Mouse (Mus musculus) hindbrain, postnatal 0 days (tissue): ENCODE results near the gene Nmu. TPM values are rescaled to one million over a fixed set of nuclear protein-coding genes. Genes with fewer than 3 reads are reported as not detected.

Experiments
- ATAC-seq: fragments of 200-750 bp; cut with Nextera tagmentation; 2 replicates; pipeline ENCODE4 v1.8.0; 2017; ENCODE audit warnings: mild to moderate bottlenecking, moderate TSS enrichment, moderate library complexity
- DNase-seq: peaks from one replicate; pipeline ENCODE4 v3.0.0-alpha.2; 2015; ENCODE audit warnings: low spot score
- H3K27ac ChIP-seq: fragments of 300-500 bp; sonication (generic); 2 replicates; pipeline ENCODE4 v1.5.1; 2014; ENCODE audit warnings: mild to moderate bottlenecking
- H3K27me3 ChIP-seq: fragments of 300-500 bp; sonication (generic); 2 replicates; pipeline ENCODE4 v1.6.1; 2014; ENCODE audit warnings: low read length, mixed read lengths; ENCODE audit not compliant: insufficient read depth
- H3K36me3 ChIP-seq: fragments of 300-500 bp; sonication (generic); 2 replicates; pipeline ENCODE4 v1.6.1; 2014; ENCODE audit warnings: low read length, mixed read lengths; ENCODE audit not compliant: insufficient read depth
- H3K4me1 ChIP-seq: fragments of 300-500 bp; sonication (generic); 2 replicates; pipeline ENCODE4 v1.6.1; 2014; ENCODE audit warnings: antibody characterized with exemption, low read length, mixed read lengths; ENCODE audit not compliant: insufficient read depth
- H3K4me2 ChIP-seq: fragments of 300-500 bp; sonication (generic); 2 replicates; pipeline ENCODE4 v1.6.1; 2014; ENCODE audit warnings: low read depth, mild to moderate bottlenecking, low read length, moderate library complexity, mixed read lengths
- H3K4me3 ChIP-seq: fragments of 300-500 bp; sonication (generic); 2 replicates; pipeline ENCODE4 v1.5.1; 2014; ENCODE audit warnings: low read length
- H3K9ac ChIP-seq: fragments of 300-500 bp; sonication (generic); replicated peaks from 2 replicates; pipeline ENCODE4 v1.6.1; 2014; ENCODE audit warnings: mild to moderate bottlenecking, low read length, moderate library complexity, mixed read lengths
- H3K9me3 ChIP-seq: fragments of 300-500 bp; sonication (generic); 2 replicates; pipeline ENCODE4 v1.6.1; 2016; ENCODE audit warnings: low read length, mixed read lengths
- CTCF ChIP-seq: IDR thresholded peaks from 2 replicates; pipeline ENCODE4 v1.5.1; 2016; ENCODE audit warnings: antibody characterized with exemption, control low read depth, low read depth
- WGBS: fragments of 180-500 bp; shearing (Covaris S2); extraction: QIAGEN DNeasy Blood & Tissue Kit; methylation state at CpG from one replicate; pipeline ENCODE4 v1.1.7; 2014; 5-methylcytosine and 5-hydroxymethylcytosine counted together
- polyA plus RNA-seq: library from polyadenylated mRNA; unstranded; fragments of >200 nt; fragmentation: Nextera tagmentation; extraction: Ambion mirVana; gene quantifications from 2 replicates; pipeline ENCODE4 v1.2.1, GENCODE M21; 2015
- total RNA-seq: library from RNA; depleted of rRNA; stranded (reverse); fragments of >200 nt; gene quantifications from 2 replicates; pipeline ENCODE4 v1.2.3, GENCODE M21; 2014; rRNA removed

The Nmu gene
- total and polyA plus RNA-seq, 2 experiments from 2014 or later, result 2.3 TPM; not detected in 1

DNA sequence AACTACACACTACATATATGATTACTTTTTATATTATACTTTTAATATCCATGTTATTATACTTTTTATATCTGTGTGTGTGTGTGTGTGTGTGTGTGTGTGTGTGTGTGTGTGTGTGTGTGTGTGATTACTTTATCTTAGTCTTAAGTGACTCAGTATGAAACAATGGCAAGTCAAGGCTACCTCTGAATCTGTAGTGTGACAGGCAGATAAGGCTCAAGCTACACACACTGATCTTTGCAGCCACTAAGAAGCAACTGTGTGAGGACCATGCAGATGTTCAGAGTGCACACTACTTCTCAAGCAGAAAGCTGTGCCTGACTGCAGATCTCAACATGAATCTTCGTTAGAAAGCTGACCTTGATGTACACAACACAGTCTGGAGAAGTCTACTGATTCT, 79.7 kb downstream of the Nmu start:
- TF ChIP-seq CTCF, result no peak
- Histone ChIP-seq H3K4me1 (no peaks in the 10 kb centered on the region), H3K36me3 (no peaks in the 10 kb centered on the region), H3K4me3 (no peak overlapping the region), H3K27me3 (no peaks in the 10 kb centered on the region), H3K27ac (no peak overlapping the region), H3K4me2 (no peak overlapping the region), H3K9me3 (no peaks in the 10 kb centered on the region), H3K9ac (no peak overlapping the region)
- WGBS, result 100% methylated on average over 1 of the region's 1 CpGs
- ATAC-seq, result no peak
- DNase-seq, result no peak

Other genes with a start within 250 kb of the Nmu start
- gene Srd5a3, start 223.5 kb downstream of the Nmu start, total RNA-seq, result 16.3 and 17.6 TPM in 2 replicates
- 22.2 and 22.9 TPM in 2 replicates for gene Srd5a3, start 223.5 kb downstream of the Nmu start, polyA plus RNA-seq
- gene Tmem165, start 179.9 kb downstream of the Nmu start, total RNA-seq, result 68.0 and 71.4 TPM in 2 replicates
- 49.4 and 54.2 TPM in 2 replicates for gene Tmem165, start 179.9 kb downstream of the Nmu start, polyA plus RNA-seq
- gene Clock, start 59.0 kb downstream of the Nmu start, total RNA-seq, result 23.0 and 23.3 TPM in 2 replicates
- 11.2 and 11.4 TPM in 2 replicates for gene Clock, start 59.0 kb downstream of the Nmu start, polyA plus RNA-seq
- not detected in 2 replicates for gene Pdcl2, start 32.6 kb downstream of the Nmu start, total RNA-seq
- not detected in 2 replicates for gene Pdcl2, start 32.6 kb downstream of the Nmu start, polyA plus RNA-seq
- not detected in 2 replicates for gene Gm7271, start 120.3 kb upstream of the Nmu start, total RNA-seq
- gene Gm7271, start 120.3 kb upstream of the Nmu start, polyA plus RNA-seq, result 0.63 and 0.89 TPM in 2 replicates
- 44.3 and 54.2 TPM in 2 replicates for gene Exoc1, start 165.5 kb upstream of the Nmu start, total RNA-seq
- 46.1 and 51.6 TPM in 2 replicates for gene Exoc1, start 165.5 kb upstream of the Nmu start, polyA plus RNA-seq
- 3.0 and 4.0 TPM in 2 replicates for gene Cep135, start 224.9 kb upstream of the Nmu start, total RNA-seq
- 2.6 and 3.3 TPM in 2 replicates for gene Cep135, start 224.9 kb upstream of the Nmu start, polyA plus RNA-seq